Mouse (Mus musculus): ENCODE results near the gene Catspere2. TPM values are rescaled to one million over a fixed set of nuclear protein-coding genes. Genes with fewer than 3 reads are reported as not detected.

Gene Catspere2
- total RNA-seq, 2 experiments from 2014 or later, result 6.2 to 6.5 TPM

DNA sequence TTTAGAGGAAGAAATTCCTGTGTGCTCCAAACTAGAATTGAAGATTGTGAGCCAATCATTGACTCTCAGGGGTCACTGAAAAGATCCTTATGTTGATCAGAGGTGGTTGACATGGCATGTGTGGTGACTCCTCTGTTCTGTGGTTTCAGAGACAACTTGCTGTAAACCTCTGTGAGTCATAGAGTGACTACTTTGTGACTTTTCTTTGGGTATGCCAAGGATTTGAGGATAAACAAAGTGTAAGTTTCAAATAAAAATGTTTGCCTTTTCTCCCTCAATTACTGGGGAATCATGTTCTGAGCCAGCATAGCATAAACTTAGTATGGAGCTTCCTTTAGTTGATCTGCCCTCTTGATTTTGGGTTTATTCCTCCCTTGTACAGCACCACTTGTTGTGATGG, 235.1 kb downstream of the Catspere2 start:
- no peak for DNase-seq (ENCODE audit: low spot score in 2 of 2)

DNA sequence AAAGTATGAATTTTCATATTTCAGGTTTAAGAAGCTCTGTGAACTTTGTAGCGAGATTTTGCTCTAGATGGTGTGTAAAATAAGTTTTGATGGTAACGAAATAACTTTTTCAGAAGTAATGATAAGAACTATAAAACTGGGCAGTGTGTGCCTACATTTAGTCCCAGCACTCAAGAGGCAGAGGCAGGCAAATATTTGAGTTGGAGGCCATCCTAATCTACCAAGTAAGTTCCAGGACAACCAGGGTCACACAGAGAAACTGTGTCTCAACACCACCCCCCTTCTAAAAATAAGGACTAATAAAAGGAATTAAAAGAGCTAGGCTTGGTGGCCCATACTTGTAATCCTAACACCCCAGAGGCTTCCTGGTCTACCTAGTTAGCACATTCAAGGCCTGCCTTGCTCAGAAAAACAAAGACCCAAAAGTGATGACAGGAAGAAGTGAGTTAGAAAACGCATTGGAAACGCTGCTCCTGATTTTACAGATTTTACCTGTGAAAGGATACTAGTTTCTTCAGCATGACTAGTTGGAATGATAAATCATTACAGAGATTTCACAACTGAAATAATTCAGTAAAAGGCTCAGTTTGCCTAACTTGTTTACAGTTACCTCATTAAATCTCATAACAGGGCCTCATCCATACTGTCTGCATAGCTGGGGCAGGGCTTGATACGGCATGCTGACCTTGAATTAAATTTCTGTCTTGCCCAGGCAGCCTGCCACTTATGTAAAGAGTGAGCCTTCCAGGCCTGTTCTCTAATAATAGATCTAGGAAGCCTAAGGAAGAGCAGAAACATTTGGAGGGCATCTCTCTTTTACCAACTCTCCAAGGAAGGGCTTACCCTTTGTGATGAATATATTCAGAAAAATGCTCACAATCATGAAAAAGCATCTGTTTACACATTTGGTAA, 236.2 kb downstream of the Catspere2 start:
- no peak for DNase-seq (ENCODE audit: low spot score in 2 of 2)

Other genes with a start within 250 kb of the Catspere2 start
- 10 to 100 TPM; 65.9 to 68.9 TPM for gene Adss, start 186.9 kb upstream of the Catspere2 start, total RNA-seq (2021)
- gene Desi2, start 204.0 kb downstream of the Catspere2 start, total RNA-seq (2021), result 10 to 100 TPM; 17.3 to 17.8 TPM